Mouse (Mus musculus): ENCODE measurements around the gene Washc1.

- TF ChIP-seq CTCF (IDR thresholded peaks at IDR 0.05; ENCODE audit: extremely low read depth, insufficient read depth, low read length) (no peak), POLR2A (IDR thresholded peaks at IDR 0.05; ENCODE audit: extremely low read depth, insufficient read depth, low read length) (no peak)
These were observed 10.6 kb upstream of the Washc1 start for GRCm38 (mm10) chr17:66100566-66101379.
